Mouse (Mus musculus) brain, embryonic 14.5 days (tissue): ENCODE measurements around the gene Rad50.

Source experiments
- CTCF ChIP-seq: fragments of 200-500 bp; IDR thresholded peaks from 2 replicates; pipeline ENCODE4 v1.5.1; 2012; ENCODE audit warnings: inconsistent platforms, mild to moderate bottlenecking, moderate library complexity, borderline replicate concordance; ENCODE audit not compliant: insufficient read depth, insufficient read length; ENCODE audit errors: extremely low read depth
- POLR2A ChIP-seq: fragments of 200-500 bp; IDR thresholded peaks from 2 replicates; pipeline ENCODE4 v1.6.1; 2012; ENCODE audit warnings: mild to moderate bottlenecking, inconsistent platforms, borderline replicate concordance; ENCODE audit not compliant: poor library complexity, insufficient read depth, insufficient read length, severe bottlenecking; ENCODE audit errors: extremely low read depth

DNA sequence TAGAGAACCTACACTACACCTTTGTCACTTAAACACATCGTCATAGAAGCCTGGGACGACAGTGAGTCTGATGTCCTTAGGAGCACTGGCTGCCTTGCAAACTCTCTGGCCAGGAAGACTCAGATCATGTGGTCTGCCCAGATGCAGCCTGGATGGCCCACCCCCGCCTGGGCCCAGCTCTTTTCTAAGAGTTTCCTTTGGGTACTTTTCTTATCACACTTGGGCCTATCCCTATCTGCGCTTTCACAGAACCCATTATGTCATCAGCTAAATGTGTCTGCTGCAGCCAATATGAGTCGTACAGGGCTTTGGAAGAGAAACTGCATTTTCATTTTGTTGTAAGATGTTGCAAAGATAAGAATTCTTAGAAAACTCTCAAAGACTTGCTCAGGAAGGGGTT, 52.1 kb downstream of the Rad50 start:
- TF ChIP-seq CTCF (no peak), POLR2A (no peak)
